Mouse (Mus musculus) E14TG2a.4 (cell line): ENCODE data around the gene Avpr1b.

ENCODE experiments used
- CTCF ChIP-seq: conservative IDR thresholded peaks from 2 replicates; pipeline ENCODE4 v1.5.1; 2014; ENCODE audit warnings: low read length
- POU5F1 ChIP-seq: IDR thresholded peaks from 2 replicates; pipeline ENCODE4 v1.6.1; 2014; ENCODE audit warnings: low read length, borderline replicate concordance

GRCm38 (mm10) chr1:131562081-131562480 is 37.0 kb upstream of the Avpr1b start:
- TF ChIP-seq CTCF (no peak), POU5F1 (no peak)
